Mouse (Mus musculus): ENCODE data around the gene 9930022D16Rik. TPM values are rescaled to one million over a fixed set of nuclear protein-coding genes. Genes with fewer than 3 reads are reported as not detected.

Gene 9930022D16Rik
- polyA plus RNA-seq, 1 experiment from 2014 or later, result not detected

- no peaks in the 10 kb centered on the region for H3K9me3 ChIP-seq
- H3K27me3 ChIP-seq, result peaks cover 8% of the 10 kb centered on the region; the same call in 1 of the 2 replicates
- ATAC-seq (ENCODE audit: low read depth), result peak; percentile 51
- peaks cover 37% of the 10 kb centered on the region for H3K36me3 ChIP-seq
- H3K4me2 ChIP-seq, result peak overlapping the region; percentile 71
- peaks cover 18% of the 10 kb centered on the region for H3K4me1 ChIP-seq (replicated peaks)
- WGBS, result 2% methylated on average over 32 of the region's 32 CpGs
- H3K9ac ChIP-seq, result peak overlapping the region; percentile 67
- peak overlapping the region; percentile 34; the same call in 1 of the 2 replicates for H3K27ac ChIP-seq (replicated peaks)
- peak overlapping the region; percentile 42 for H3K4me3 ChIP-seq
Observed at GRCm38 (mm10) chr11:109439829-109440340, 26.2 kb downstream of the 9930022D16Rik start.

- H3K27ac ChIP-seq (replicated peaks), result no peak overlapping the region
- no peaks in the 10 kb centered on the region for H3K9me3 ChIP-seq
- H3K4me1 ChIP-seq (replicated peaks), result peaks cover 18% of the 10 kb centered on the region
- H3K4me3 ChIP-seq, result peak overlapping the region; percentile 42; the same call in 1 of the 2 replicates
- WGBS, result 69% methylated on average over 4 of the region's 4 CpGs
- peaks cover 29% of the 10 kb centered on the region for H3K36me3 ChIP-seq
- peak overlapping the region; percentile 71 for H3K4me2 ChIP-seq
- peak overlapping the region; percentile 67; the same call in 1 of the 2 replicates for H3K9ac ChIP-seq
- H3K27me3 ChIP-seq, result peaks cover 8% of the 10 kb centered on the region; the same call in 1 of the 2 replicates
- ATAC-seq (ENCODE audit: low read depth), result no peak
Observed at GRCm38 (mm10) chr11:109440641-109441040, 26.9 kb downstream of the 9930022D16Rik start.

GRCm38 (mm10) chr11:109441119-109441518 lies 27.4 kb downstream of the 9930022D16Rik start:
- Histone ChIP-seq H3K4me3 (no peak overlapping the region), H3K27me3 (peaks cover 8% of the 10 kb centered on the region; the same call in 1 of the 2 replicates), H3K36me3 (peaks cover 24% of the 10 kb centered on the region), H3K9me3 (no peaks in the 10 kb centered on the region), H3K27ac (replicated peaks) (no peak overlapping the region), H3K4me1 (replicated peaks) (peaks cover 18% of the 10 kb centered on the region), H3K9ac (no peak overlapping the region), H3K4me2 (no peak overlapping the region)
- no peak for ATAC-seq (ENCODE audit: low read depth)
- WGBS, result 65% methylated on average over 3 of the region's 3 CpGs

- 71% methylated on average over 5 of the region's 5 CpGs for WGBS
- Histone ChIP-seq H3K9ac (no peak overlapping the region), H3K4me2 (no peak overlapping the region), H3K27me3 (peaks cover 8% of the 10 kb centered on the region; the same call in 1 of the 2 replicates), H3K27ac (replicated peaks) (no peak overlapping the region), H3K4me1 (replicated peaks) (peaks cover 18% of the 10 kb centered on the region), H3K36me3 (peaks cover 13% of the 10 kb centered on the region), H3K9me3 (no peaks in the 10 kb centered on the region), H3K4me3 (no peak overlapping the region)
- ATAC-seq (ENCODE audit: low read depth), result no peak
Observed at GRCm38 (mm10) chr11:109442166-109442730, 28.5 kb downstream of the 9930022D16Rik start.

GRCm38 (mm10) chr11:109443468-109444263 lies 29.9 kb downstream of the 9930022D16Rik start:
- Histone ChIP-seq H3K4me3 (no peak overlapping the region), H3K9ac (no peak overlapping the region), H3K4me2 (no peak overlapping the region), H3K4me1 (replicated peaks) (peaks cover 18% of the 10 kb centered on the region), H3K36me3 (no peaks in the 10 kb centered on the region), H3K27ac (replicated peaks) (no peak overlapping the region), H3K27me3 (peaks cover 8% of the 10 kb centered on the region; the same call in 1 of the 2 replicates), H3K9me3 (no peaks in the 10 kb centered on the region)
- 91% methylated on average over 8 of the region's 8 CpGs for WGBS
- no peak for ATAC-seq (ENCODE audit: low read depth)

GRCm38 (mm10) chr11:109444600-109444999 lies 30.9 kb downstream of the 9930022D16Rik start:
- Histone ChIP-seq H3K4me2 (no peak overlapping the region), H3K36me3 (no peaks in the 10 kb centered on the region), H3K9ac (no peak overlapping the region), H3K9me3 (no peaks in the 10 kb centered on the region), H3K4me1 (replicated peaks) (peaks cover 12% of the 10 kb centered on the region), H3K4me3 (no peak overlapping the region), H3K27ac (replicated peaks) (no peak overlapping the region), H3K27me3 (peaks cover 8% of the 10 kb centered on the region; the same call in 1 of the 2 replicates)
- WGBS, result 54% methylated on average over 7 of the region's 7 CpGs
- no peak for ATAC-seq (ENCODE audit: low read depth)

GRCm38 (mm10) chr11:109445438-109446035 lies 31.8 kb downstream of the 9930022D16Rik start:
- Histone ChIP-seq H3K9ac (no peak overlapping the region), H3K4me2 (no peak overlapping the region), H3K9me3 (no peaks in the 10 kb centered on the region), H3K4me3 (no peak overlapping the region), H3K4me1 (replicated peaks) (peaks cover 3% of the 10 kb centered on the region; the same call in 1 of the 2 replicates), H3K36me3 (no peaks in the 10 kb centered on the region), H3K27ac (replicated peaks) (no peak overlapping the region), H3K27me3 (peaks cover 3% of the 10 kb centered on the region; the same call in 1 of the 2 replicates)
- 59% methylated on average over 13 of the region's 13 CpGs for WGBS
- peak; percentile 67 for ATAC-seq (ENCODE audit: low read depth)

GRCm38 (mm10) chr11:109451169-109451568 lies 37.5 kb downstream of the 9930022D16Rik start:
- no peak overlapping the region for H3K4me3 ChIP-seq
- peaks cover 6% of the 10 kb centered on the region; the same call in 1 of the 2 replicates for H3K36me3 ChIP-seq
- H3K9ac ChIP-seq, result no peak overlapping the region
- no peaks in the 10 kb centered on the region for H3K4me1 ChIP-seq (replicated peaks)
- ATAC-seq (ENCODE audit: low read depth), result no peak
- no peaks in the 10 kb centered on the region for H3K9me3 ChIP-seq
- no peaks in the 10 kb centered on the region for H3K27me3 ChIP-seq
- no peak overlapping the region for H3K4me2 ChIP-seq
- no peak overlapping the region for H3K27ac ChIP-seq (replicated peaks)
- 84% methylated on average over 11 of the region's 11 CpGs for WGBS

- no peaks in the 10 kb centered on the region for H3K27me3 ChIP-seq
- H3K4me1 ChIP-seq (replicated peaks), result no peaks in the 10 kb centered on the region
- peaks cover 12% of the 10 kb centered on the region; the same call in 1 of the 2 replicates for H3K36me3 ChIP-seq
- WGBS, result 91% methylated on average over 5 of the region's 5 CpGs
- H3K4me3 ChIP-seq, result no peak overlapping the region
- no peak for ATAC-seq (ENCODE audit: low read depth)
- H3K9ac ChIP-seq, result no peak overlapping the region
- H3K9me3 ChIP-seq, result no peaks in the 10 kb centered on the region
- H3K4me2 ChIP-seq, result no peak overlapping the region
- H3K27ac ChIP-seq (replicated peaks), result no peak overlapping the region
Observed at GRCm38 (mm10) chr11:109456261-109456660, 42.5 kb downstream of the 9930022D16Rik start.

- Histone ChIP-seq H3K4me2 (no peak overlapping the region), H3K4me1 (replicated peaks) (no peaks in the 10 kb centered on the region), H3K36me3 (peaks cover 21% of the 10 kb centered on the region), H3K9me3 (no peaks in the 10 kb centered on the region), H3K27me3 (no peaks in the 10 kb centered on the region), H3K4me3 (no peak overlapping the region), H3K9ac (no peak overlapping the region), H3K27ac (replicated peaks) (no peak overlapping the region)
- ATAC-seq (ENCODE audit: low read depth), result no peak
- WGBS, result 95% methylated on average over 11 of the region's 11 CpGs
Observed at GRCm38 (mm10) chr11:109458165-109458564, 44.4 kb downstream of the 9930022D16Rik start.

GRCm38 (mm10) chr11:109460586-109460985 lies 46.9 kb downstream of the 9930022D16Rik start:
- Histone ChIP-seq H3K27me3 (no peaks in the 10 kb centered on the region), H3K27ac (replicated peaks) (no peak overlapping the region), H3K4me2 (no peak overlapping the region), H3K36me3 (peaks cover 15% of the 10 kb centered on the region; the same call in 1 of the 2 replicates), H3K4me1 (replicated peaks) (no peaks in the 10 kb centered on the region), H3K9me3 (no peaks in the 10 kb centered on the region), H3K4me3 (no peak overlapping the region), H3K9ac (no peak overlapping the region)
- 76% methylated on average over 5 of the region's 5 CpGs for WGBS
- ATAC-seq (ENCODE audit: low read depth), result no peak

- Histone ChIP-seq H3K4me1 (replicated peaks) (no peaks in the 10 kb centered on the region), H3K36me3 (peaks cover 9% of the 10 kb centered on the region; the same call in 1 of the 2 replicates), H3K4me2 (no peak overlapping the region), H3K9ac (no peak overlapping the region), H3K27ac (replicated peaks) (no peak overlapping the region), H3K4me3 (no peak overlapping the region), H3K27me3 (no peaks in the 10 kb centered on the region), H3K9me3 (no peaks in the 10 kb centered on the region)
- no peak for ATAC-seq (ENCODE audit: low read depth)
- WGBS, result 91% methylated on average over 4 of the region's 4 CpGs
Observed at GRCm38 (mm10) chr11:109465068-109465467, 51.4 kb downstream of the 9930022D16Rik start.
